Mouse (Mus musculus): ENCODE results near the gene Ptprq. TPM values are rescaled to one million over a fixed set of nuclear protein-coding genes. Genes with fewer than 3 reads are reported as not detected.

Gene Ptprq
- polyA plus RNA-seq, 1 experiment from 2014 or later = 0.02 TPM

DNA sequence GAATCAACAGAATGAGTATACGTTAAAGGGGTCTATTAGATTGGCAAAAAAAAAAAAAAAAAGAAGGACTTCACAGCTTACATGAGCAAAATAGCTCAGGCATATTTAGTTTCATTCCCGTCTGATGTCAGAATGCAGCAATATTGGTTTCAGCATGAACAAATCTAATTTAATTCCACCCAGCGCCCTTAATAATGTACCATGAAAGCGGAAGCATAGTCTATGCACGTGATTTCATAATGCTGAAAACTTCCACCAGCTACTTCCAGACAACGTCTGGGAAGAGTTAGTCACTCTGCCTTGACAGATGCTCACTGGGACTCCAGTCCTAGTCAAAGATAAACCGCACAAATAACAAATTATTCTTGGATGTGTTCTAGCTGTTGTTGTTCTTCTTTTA, 15.6 kb upstream of the Ptprq start:
- WGBS = 81% methylated on average over 7 of the region's 7 CpGs
- ATAC-seq = no peak
- Histone ChIP-seq H3K4me2 (ENCODE audit: low read depth, low read length) (no peak overlapping the region), H3K36me3 (ENCODE audit: control insufficient read depth, insufficient read depth, low read length) (no peaks in the 10 kb centered on the region), H3K9ac (ENCODE audit: low read depth, low read length) (no peak overlapping the region), H3K4me3 (ENCODE audit: low read length) (no peak overlapping the region), H3K4me1 (ENCODE audit: control insufficient read depth, insufficient read depth, low read length) (no peaks in the 10 kb centered on the region), H3K9me3 (ENCODE audit: control insufficient read depth, low read length) (no peaks in the 10 kb centered on the region), H3K27ac (ENCODE audit: low read length) (no peak overlapping the region), H3K27me3 (replicated peaks; ENCODE audit: control insufficient read depth, insufficient read depth, low read length) (no peaks in the 10 kb centered on the region)

DNA sequence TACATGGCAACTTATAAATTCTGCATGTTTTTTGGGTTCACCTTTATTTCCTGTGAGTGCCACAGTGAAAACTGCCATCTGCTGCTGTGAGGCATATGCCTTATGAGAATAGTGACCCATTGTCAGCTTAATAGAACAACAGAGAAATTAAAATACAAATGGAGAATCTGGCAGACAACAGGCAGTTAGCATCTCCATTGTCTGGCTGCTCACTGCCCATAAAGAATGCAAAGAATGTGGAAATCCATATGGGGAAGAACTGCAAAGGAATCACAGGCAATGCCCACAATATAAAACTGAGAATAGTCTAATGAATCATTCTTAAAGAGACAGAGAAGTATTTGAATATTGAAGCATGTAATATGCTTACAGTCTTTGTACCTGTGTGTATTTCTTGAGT, 14.5 kb upstream of the Ptprq start:
- no peak overlapping the region for H3K9ac ChIP-seq (ENCODE audit: low read depth, low read length)
- no peak overlapping the region for H3K4me3 ChIP-seq (ENCODE audit: low read length)
- no peaks in the 10 kb centered on the region for H3K4me1 ChIP-seq (ENCODE audit: control insufficient read depth, insufficient read depth, low read length)
- no peaks in the 10 kb centered on the region for H3K36me3 ChIP-seq (ENCODE audit: control insufficient read depth, insufficient read depth, low read length)
- H3K9me3 ChIP-seq (ENCODE audit: control insufficient read depth, low read length) = no peaks in the 10 kb centered on the region
- ATAC-seq = no peak
- H3K4me2 ChIP-seq (ENCODE audit: low read depth, low read length) = no peak overlapping the region
- H3K27me3 ChIP-seq (replicated peaks; ENCODE audit: control insufficient read depth, insufficient read depth, low read length) = no peaks in the 10 kb centered on the region
- no peak overlapping the region for H3K27ac ChIP-seq (ENCODE audit: low read length)

DNA sequence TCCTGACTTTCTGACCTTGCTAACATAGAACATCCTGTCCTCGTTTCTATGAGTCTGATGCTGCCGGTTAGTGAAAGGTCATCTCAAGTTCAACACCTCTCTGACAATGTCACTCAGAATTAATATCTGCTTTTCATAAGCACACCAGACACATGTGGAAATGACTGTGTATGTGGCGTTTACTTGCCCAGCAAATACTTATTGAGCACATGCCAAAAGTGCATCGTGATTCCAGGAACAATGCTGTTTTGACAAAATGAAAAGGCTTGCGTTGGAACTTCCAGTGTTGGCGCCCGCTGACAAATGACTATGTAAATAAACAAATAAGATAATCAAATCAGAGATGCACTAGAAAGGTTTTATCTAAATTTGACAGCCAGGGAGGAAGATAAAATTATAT, 5.8 kb upstream of the Ptprq start:
- 55% methylated on average over 7 of the region's 7 CpGs for WGBS
- no peaks in the 10 kb centered on the region for H3K9me3 ChIP-seq (ENCODE audit: control insufficient read depth, low read length)
- H3K27me3 ChIP-seq (replicated peaks; ENCODE audit: control insufficient read depth, insufficient read depth, low read length) = no peaks in the 10 kb centered on the region
- ATAC-seq = no peak
- H3K4me1 ChIP-seq (ENCODE audit: control insufficient read depth, insufficient read depth, low read length) = no peaks in the 10 kb centered on the region
- H3K9ac ChIP-seq (ENCODE audit: low read depth, low read length) = no peak overlapping the region
- H3K4me2 ChIP-seq (ENCODE audit: low read depth, low read length) = no peak overlapping the region
- H3K4me3 ChIP-seq (ENCODE audit: low read length) = no peak overlapping the region
- no peaks in the 10 kb centered on the region for H3K36me3 ChIP-seq (ENCODE audit: control insufficient read depth, insufficient read depth, low read length)
- H3K27ac ChIP-seq (ENCODE audit: low read length) = no peak overlapping the region

DNA sequence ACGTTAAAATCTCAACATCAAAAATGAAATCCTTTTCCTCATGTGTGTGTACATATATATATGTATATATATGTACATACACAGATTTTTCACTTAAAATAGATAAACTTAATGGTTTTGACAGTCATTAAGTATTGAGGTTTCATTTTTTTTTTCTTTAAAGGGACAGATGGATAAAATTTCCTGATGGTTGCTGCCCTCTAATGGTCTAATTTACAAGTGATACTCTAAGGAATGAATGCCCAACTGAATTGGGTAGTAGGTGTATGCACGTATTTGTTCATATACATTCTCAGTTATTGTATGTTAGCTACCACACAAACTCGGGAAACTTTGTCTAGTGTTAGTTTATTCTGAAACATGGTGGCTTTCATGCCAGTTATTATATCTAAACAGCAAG, 15.4 kb downstream of the Ptprq start:
- WGBS = 41% methylated on average over 3 of the region's 3 CpGs
- no peaks in the 10 kb centered on the region for H3K27me3 ChIP-seq (replicated peaks; ENCODE audit: control insufficient read depth, insufficient read depth, low read length)
- no peaks in the 10 kb centered on the region for H3K36me3 ChIP-seq (ENCODE audit: control insufficient read depth, insufficient read depth, low read length)
- no peak overlapping the region for H3K4me2 ChIP-seq (ENCODE audit: low read depth, low read length)
- no peaks in the 10 kb centered on the region for H3K9me3 ChIP-seq (ENCODE audit: control insufficient read depth, low read length)
- peak; percentile 33; the same call in 1 of the 2 replicates for ATAC-seq
- H3K9ac ChIP-seq (ENCODE audit: low read depth, low read length) = no peak overlapping the region
- H3K4me1 ChIP-seq (ENCODE audit: control insufficient read depth, insufficient read depth, low read length) = no peaks in the 10 kb centered on the region
- H3K4me3 ChIP-seq (ENCODE audit: low read length) = no peak overlapping the region
- H3K27ac ChIP-seq (ENCODE audit: low read length) = no peak overlapping the region

DNA sequence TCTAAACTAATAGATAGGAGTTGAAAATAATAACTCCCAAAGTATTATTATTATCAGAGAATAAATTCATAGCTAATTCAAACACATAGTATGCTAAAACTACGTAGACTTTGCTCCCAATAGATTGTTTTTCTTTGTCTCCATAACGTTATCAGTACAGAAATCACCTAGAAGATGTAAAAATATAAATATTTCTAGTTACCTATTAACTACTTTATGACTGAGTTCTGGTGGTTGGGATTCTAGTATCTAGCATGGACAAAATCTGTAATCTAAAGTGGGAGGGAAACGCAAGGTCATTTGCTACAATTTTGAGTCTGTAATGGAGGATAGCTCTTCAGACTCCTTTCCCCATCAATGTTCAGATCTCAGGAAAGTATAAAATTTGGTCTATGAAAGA, 18.9 kb downstream of the Ptprq start:
- no peaks in the 10 kb centered on the region for H3K36me3 ChIP-seq (ENCODE audit: control insufficient read depth, insufficient read depth, low read length)
- H3K9ac ChIP-seq (ENCODE audit: low read depth, low read length) = no peak overlapping the region
- H3K4me2 ChIP-seq (ENCODE audit: low read depth, low read length) = no peak overlapping the region
- H3K27ac ChIP-seq (ENCODE audit: low read length) = no peak overlapping the region
- 70% methylated on average over 3 of the region's 3 CpGs for WGBS
- no peaks in the 10 kb centered on the region for H3K27me3 ChIP-seq (replicated peaks; ENCODE audit: control insufficient read depth, insufficient read depth, low read length)
- H3K4me1 ChIP-seq (ENCODE audit: control insufficient read depth, insufficient read depth, low read length) = no peaks in the 10 kb centered on the region
- H3K9me3 ChIP-seq (ENCODE audit: control insufficient read depth, low read length) = no peaks in the 10 kb centered on the region
- H3K4me3 ChIP-seq (ENCODE audit: low read length) = no peak overlapping the region
- ATAC-seq = peak; percentile 87

DNA sequence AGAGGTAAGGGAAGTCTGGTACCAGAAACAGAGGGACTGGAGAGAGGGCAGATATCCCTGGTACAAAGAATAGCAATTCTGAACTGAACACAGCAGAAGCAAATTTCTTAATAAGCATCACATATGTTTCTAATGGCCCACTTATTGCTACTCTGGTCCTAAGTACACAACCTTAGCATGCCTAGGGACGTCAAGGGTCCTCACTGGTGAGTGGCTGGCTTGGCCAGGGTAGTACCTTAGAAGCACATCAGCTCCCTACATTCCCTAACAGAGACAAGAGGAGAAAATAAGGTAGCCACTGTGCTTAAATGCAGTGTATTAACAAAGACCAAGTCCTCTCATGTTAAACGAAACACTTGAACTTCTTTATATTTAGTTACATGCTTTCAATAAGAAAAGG, 21.1 kb downstream of the Ptprq start:
- Histone ChIP-seq H3K4me3 (ENCODE audit: low read length) (no peak overlapping the region), H3K4me1 (ENCODE audit: control insufficient read depth, insufficient read depth, low read length) (no peaks in the 10 kb centered on the region), H3K4me2 (ENCODE audit: low read depth, low read length) (no peak overlapping the region), H3K9me3 (ENCODE audit: control insufficient read depth, low read length) (no peaks in the 10 kb centered on the region), H3K36me3 (ENCODE audit: control insufficient read depth, insufficient read depth, low read length) (no peaks in the 10 kb centered on the region), H3K9ac (ENCODE audit: low read depth, low read length) (no peak overlapping the region), H3K27me3 (replicated peaks; ENCODE audit: control insufficient read depth, insufficient read depth, low read length) (no peaks in the 10 kb centered on the region), H3K27ac (ENCODE audit: low read length) (no peak overlapping the region)
- 83% methylated on average over 2 of the region's 2 CpGs for WGBS
- ATAC-seq = no peak

DNA sequence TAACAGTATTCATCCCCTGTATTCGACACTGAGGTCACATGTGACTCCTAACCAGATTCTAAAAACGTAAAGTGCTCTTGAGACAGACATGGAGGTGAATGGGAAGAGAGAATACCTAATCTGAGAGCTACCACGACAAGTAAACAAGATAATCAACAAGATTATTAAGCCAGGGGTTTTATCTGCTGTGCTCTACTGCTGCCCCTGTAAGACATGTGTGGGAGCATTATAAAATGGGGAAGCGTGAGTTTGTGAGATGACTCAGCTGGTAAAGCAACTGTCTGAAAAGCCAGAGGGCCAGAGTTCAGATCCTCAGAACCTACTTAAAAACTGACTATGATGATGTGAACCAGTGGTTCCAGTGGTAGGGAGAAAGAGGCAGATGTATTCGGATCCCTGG, 22.7 kb downstream of the Ptprq start:
- no peaks in the 10 kb centered on the region for H3K4me1 ChIP-seq (ENCODE audit: control insufficient read depth, insufficient read depth, low read length)
- no peak for ATAC-seq
- 74% methylated on average over 5 of the region's 5 CpGs for WGBS
- H3K36me3 ChIP-seq (ENCODE audit: control insufficient read depth, insufficient read depth, low read length) = no peaks in the 10 kb centered on the region
- no peak overlapping the region for H3K27ac ChIP-seq (ENCODE audit: low read length)
- no peak overlapping the region for H3K4me3 ChIP-seq (ENCODE audit: low read length)
- no peaks in the 10 kb centered on the region for H3K9me3 ChIP-seq (ENCODE audit: control insufficient read depth, low read length)
- H3K4me2 ChIP-seq (ENCODE audit: low read depth, low read length) = no peak overlapping the region
- no peaks in the 10 kb centered on the region for H3K27me3 ChIP-seq (replicated peaks; ENCODE audit: control insufficient read depth, insufficient read depth, low read length)
- H3K9ac ChIP-seq (ENCODE audit: low read depth, low read length) = no peak overlapping the region

DNA sequence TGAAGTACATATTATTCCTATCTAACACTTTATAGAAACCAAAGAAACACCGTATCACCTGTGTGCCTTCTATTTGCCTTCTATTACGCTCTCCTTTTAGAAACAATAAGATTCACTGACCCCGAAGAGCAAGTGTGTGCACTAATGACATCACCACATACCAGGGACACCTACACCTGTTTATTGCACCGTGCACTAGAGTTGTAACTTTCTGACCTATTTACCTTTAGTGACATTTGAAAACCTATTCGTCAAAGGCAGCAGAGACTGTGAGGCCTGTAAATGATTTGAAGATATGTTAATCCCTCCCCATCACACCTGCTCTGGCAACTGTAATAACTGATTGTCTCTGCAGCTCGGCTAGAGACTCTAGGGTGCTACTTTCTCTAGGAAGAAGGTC, 32.5 kb downstream of the Ptprq start:
- Histone ChIP-seq H3K27ac (ENCODE audit: low read length) (no peak overlapping the region), H3K4me2 (ENCODE audit: low read depth, low read length) (no peak overlapping the region), H3K9ac (ENCODE audit: low read depth, low read length) (no peak overlapping the region), H3K4me1 (ENCODE audit: control insufficient read depth, insufficient read depth, low read length) (no peaks in the 10 kb centered on the region), H3K9me3 (ENCODE audit: control insufficient read depth, low read length) (no peaks in the 10 kb centered on the region), H3K36me3 (ENCODE audit: control insufficient read depth, insufficient read depth, low read length) (no peaks in the 10 kb centered on the region), H3K4me3 (ENCODE audit: low read length) (no peak overlapping the region), H3K27me3 (replicated peaks; ENCODE audit: control insufficient read depth, insufficient read depth, low read length) (no peaks in the 10 kb centered on the region)
- WGBS = 54% methylated on average over 6 of the region's 6 CpGs
- ATAC-seq = peak; percentile 74; the same call in 1 of the 2 replicates

DNA sequence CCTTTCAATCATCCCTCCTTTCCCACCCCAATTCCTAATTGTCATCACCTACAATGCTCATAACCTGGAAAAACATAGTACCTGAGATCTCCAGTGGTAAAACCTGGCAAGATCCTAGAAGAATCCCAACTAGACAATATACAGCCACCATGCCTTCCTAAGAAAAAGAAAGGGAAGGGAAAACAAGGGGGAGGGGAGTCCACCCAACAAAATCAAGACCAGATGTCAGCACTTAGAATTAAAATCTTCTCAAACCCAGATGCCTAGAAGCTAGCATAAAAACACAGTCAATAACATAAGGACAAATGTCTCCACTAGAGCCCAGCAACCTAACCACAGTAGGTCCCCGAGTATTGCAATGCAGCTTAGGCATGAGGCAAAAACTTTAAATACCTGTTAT, 43.9 kb downstream of the Ptprq start:
- Histone ChIP-seq H3K9me3 (ENCODE audit: control insufficient read depth, low read length) (no peaks in the 10 kb centered on the region), H3K27ac (ENCODE audit: low read length) (no peak overlapping the region), H3K27me3 (replicated peaks; ENCODE audit: control insufficient read depth, insufficient read depth, low read length) (no peaks in the 10 kb centered on the region), H3K9ac (ENCODE audit: low read depth, low read length) (no peak overlapping the region), H3K4me3 (ENCODE audit: low read length) (no peak overlapping the region), H3K4me2 (ENCODE audit: low read depth, low read length) (no peak overlapping the region), H3K4me1 (ENCODE audit: control insufficient read depth, insufficient read depth, low read length) (no peaks in the 10 kb centered on the region), H3K36me3 (ENCODE audit: control insufficient read depth, insufficient read depth, low read length) (no peaks in the 10 kb centered on the region)
- no peak for ATAC-seq
- WGBS = 78% methylated on average over 1 of the region's 1 CpGs

DNA sequence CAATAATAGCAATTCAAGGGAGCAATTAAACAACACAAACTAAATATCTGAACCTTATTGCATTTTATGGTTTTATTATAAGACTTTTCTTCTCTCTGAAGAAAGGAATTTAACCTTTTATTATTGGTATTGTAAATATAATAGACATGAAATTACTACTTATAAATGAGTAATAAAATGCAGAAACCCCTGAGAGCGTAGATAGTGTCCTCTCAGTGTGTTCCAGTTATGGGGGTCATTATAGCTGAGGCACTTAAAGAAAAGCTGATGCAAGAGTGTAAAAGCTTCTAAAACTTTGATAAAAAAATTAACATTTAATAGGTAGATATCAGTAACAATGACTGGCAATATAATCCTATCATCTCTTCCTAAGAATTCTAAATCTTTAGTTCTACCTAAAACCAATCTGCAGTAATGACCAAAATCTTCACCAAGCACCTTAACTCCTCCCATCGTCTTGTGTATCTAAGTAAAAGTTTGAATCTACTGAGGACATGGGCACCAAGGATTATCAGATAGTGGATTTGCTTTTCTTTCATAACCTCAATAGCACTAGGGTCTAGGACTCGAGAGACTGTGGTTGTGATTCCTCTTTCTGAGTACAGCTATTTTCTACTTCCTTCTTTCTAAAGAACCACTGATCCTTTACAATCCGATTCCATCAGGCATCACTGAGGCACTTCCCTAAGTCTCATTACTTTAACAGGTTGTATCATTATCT, 51.3 kb downstream of the Ptprq start:
- ATAC-seq = peak; percentile 93
- 62% methylated on average over 4 of the region's 4 CpGs for WGBS
- H3K4me1 ChIP-seq (ENCODE audit: control insufficient read depth, insufficient read depth, low read length) = no peaks in the 10 kb centered on the region

More for the DNA sequence above, 51.3 kb downstream of the Ptprq start:
- no peaks in the 10 kb centered on the region for H3K36me3 ChIP-seq (ENCODE audit: control insufficient read depth, insufficient read depth, low read length)
- H3K27ac ChIP-seq (ENCODE audit: low read length) = no peak overlapping the region
- no peaks in the 10 kb centered on the region for H3K9me3 ChIP-seq (ENCODE audit: control insufficient read depth, low read length)
- H3K4me2 ChIP-seq (ENCODE audit: low read depth, low read length) = no peak overlapping the region
- no peaks in the 10 kb centered on the region for H3K27me3 ChIP-seq (replicated peaks; ENCODE audit: control insufficient read depth, insufficient read depth, low read length)
- no peak overlapping the region for H3K4me3 ChIP-seq (ENCODE audit: low read length)
- H3K9ac ChIP-seq (ENCODE audit: low read depth, low read length) = no peak overlapping the region
